Mouse (Mus musculus) brain, embryonic 14.5 days (tissue): ENCODE results near the gene Proca1.

ENCODE experiments used
- CTCF ChIP-seq: fragments of 200-500 bp; IDR thresholded peaks from 2 replicates; pipeline ENCODE4 v1.5.1; 2012; ENCODE audit warnings: inconsistent platforms, mild to moderate bottlenecking, moderate library complexity, borderline replicate concordance; ENCODE audit not compliant: insufficient read depth, insufficient read length; ENCODE audit errors: extremely low read depth
- POLR2A ChIP-seq: fragments of 200-500 bp; IDR thresholded peaks from 2 replicates; pipeline ENCODE4 v1.6.1; 2012; ENCODE audit warnings: mild to moderate bottlenecking, inconsistent platforms, borderline replicate concordance; ENCODE audit not compliant: poor library complexity, insufficient read depth, insufficient read length, severe bottlenecking; ENCODE audit errors: extremely low read depth

- TF ChIP-seq CTCF (no peak), POLR2A (no peak; the same call in 1 of the 2 replicates)
Observed at GRCm38 (mm10) chr11:78163681-78164603, 29.2 kb upstream of the Proca1 start.
